Mouse (Mus musculus) testis, adult 2 months (tissue): ENCODE data around the gene Clcn1. TPM values are rescaled to one million over a fixed set of nuclear protein-coding genes. Genes with fewer than 3 reads are reported as not detected.

Experiments used
- H3K27ac ChIP-seq: fragments of 200-500 bp; 2 replicates; pipeline ENCODE4 v1.5.1; 2012; ENCODE audit warnings: low read depth, low read length; ENCODE audit not compliant: control insufficient read depth, insufficient read depth
- H3K27me3 ChIP-seq: fragments of 200-500 bp; 2 replicates; pipeline ENCODE4 v1.6.1; 2012; ENCODE audit warnings: mild to moderate bottlenecking, low read length, moderate library complexity; ENCODE audit not compliant: control insufficient read depth, insufficient read depth
- H3K36me3 ChIP-seq: fragments of 200-500 bp; 2 replicates; pipeline ENCODE4 v1.6.1; 2012; ENCODE audit warnings: mild to moderate bottlenecking, low read length; ENCODE audit not compliant: control insufficient read depth, insufficient read depth
- H3K4me1 ChIP-seq: fragments of 200-500 bp; 2 replicates; pipeline ENCODE4 v1.6.1; 2012; ENCODE audit warnings: low read length; ENCODE audit not compliant: control insufficient read depth, insufficient read depth
- H3K4me3 ChIP-seq: fragments of 200-500 bp; 2 replicates; pipeline ENCODE4 v1.5.1; 2012; ENCODE audit warnings: low read depth, mild to moderate bottlenecking, low read length, moderate library complexity, mixed read lengths; ENCODE audit not compliant: control insufficient read depth
- CTCF ChIP-seq: fragments of 200-500 bp; IDR thresholded peaks from 2 replicates; pipeline ENCODE4 v1.5.1; 2012; ENCODE audit warnings: low read depth, mild to moderate bottlenecking, inconsistent platforms, low read length, moderate library complexity; ENCODE audit not compliant: control insufficient read depth, insufficient read depth, insufficient replicate concordance
- POLR2A ChIP-seq: fragments of 200-500 bp; IDR thresholded peaks from 2 replicates; pipeline ENCODE4 v1.6.1; 2012; ENCODE audit warnings: low read depth, mild to moderate bottlenecking, inconsistent platforms, low read length, moderate library complexity; ENCODE audit not compliant: control insufficient read depth
- polyA plus RNA-seq: library from polyadenylated mRNA; depleted of rRNA; stranded (reverse); fragments of >200 nt; gene quantifications from 2 replicates; pipeline ENCODE4 v1.2.3, GENCODE M21; 2012

Clcn1 gene
- polyA plus RNA-seq, 1 experiment: 0.84 TPM

DNA sequence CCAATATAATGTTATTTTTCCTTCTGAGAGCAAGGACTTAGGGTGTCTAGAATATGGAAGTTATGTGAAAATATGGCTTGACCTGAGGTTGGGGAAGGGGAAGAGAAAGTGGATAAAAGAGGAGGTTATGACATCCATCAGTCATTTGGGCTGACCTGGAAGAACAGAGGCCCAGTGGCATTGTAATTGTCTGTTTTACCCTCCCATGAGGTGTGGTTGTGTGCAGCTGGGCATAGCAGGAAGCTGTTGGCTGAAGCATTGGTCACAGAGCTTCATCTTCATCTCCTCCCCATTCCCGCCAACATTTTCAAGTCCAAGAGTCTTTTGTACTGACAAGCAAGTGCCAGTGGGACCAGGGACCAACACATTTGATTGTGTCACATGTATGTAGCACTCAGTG lies 57.8 kb downstream of the Clcn1 start:
- Histone ChIP-seq H3K4me1 (peaks cover 6% of the 10 kb centered on the region), H3K27me3 (no peaks in the 10 kb centered on the region), H3K36me3 (no peaks in the 10 kb centered on the region), H3K27ac (no peak overlapping the region), H3K4me3 (no peak overlapping the region)
- TF ChIP-seq CTCF (no peak), POLR2A (no peak)

GRCm38 (mm10) chr6:42348281-42349005 lies 62.0 kb downstream of the Clcn1 start:
- Histone ChIP-seq H3K27me3 (no peaks in the 10 kb centered on the region), H3K36me3 (no peaks in the 10 kb centered on the region), H3K27ac (no peak overlapping the region), H3K4me1 (peaks cover 8% of the 10 kb centered on the region), H3K4me3 (no peak overlapping the region)
- TF ChIP-seq CTCF (no peak), POLR2A (no peak)

GRCm38 (mm10) chr6:42349006-42349425 lies 62.5 kb downstream of the Clcn1 start:
- Histone ChIP-seq H3K27ac (peak overlapping the region; percentile 58), H3K4me1 (peaks cover 8% of the 10 kb centered on the region), H3K4me3 (peak overlapping the region; percentile 83), H3K36me3 (no peaks in the 10 kb centered on the region), H3K27me3 (no peaks in the 10 kb centered on the region)
- TF ChIP-seq POLR2A: no peak
- no peak for TF ChIP-seq CTCF

- no peaks in the 10 kb centered on the region for H3K27me3 ChIP-seq
- peaks cover 8% of the 10 kb centered on the region for H3K4me1 ChIP-seq
- peak within 1 kb of the TSS; percentile 58 for H3K27ac ChIP-seq
- H3K4me3 ChIP-seq: peak within 1 kb of the TSS; percentile 83
- no peaks in the 10 kb centered on the region for H3K36me3 ChIP-seq
- TF ChIP-seq POLR2A (no peak; the same call in 1 of the 2 replicates), CTCF (0 out of 2 replicates have a peak, but pooled peaks have one; percentile 6)
Measured at GRCm38 (mm10) chr6:42349426-42350020, 63.0 kb downstream of the Clcn1 start, which contains the start of gene Zyx. Gene Zyx, plus strand, starts transcription at chr6:42349630.

DNA sequence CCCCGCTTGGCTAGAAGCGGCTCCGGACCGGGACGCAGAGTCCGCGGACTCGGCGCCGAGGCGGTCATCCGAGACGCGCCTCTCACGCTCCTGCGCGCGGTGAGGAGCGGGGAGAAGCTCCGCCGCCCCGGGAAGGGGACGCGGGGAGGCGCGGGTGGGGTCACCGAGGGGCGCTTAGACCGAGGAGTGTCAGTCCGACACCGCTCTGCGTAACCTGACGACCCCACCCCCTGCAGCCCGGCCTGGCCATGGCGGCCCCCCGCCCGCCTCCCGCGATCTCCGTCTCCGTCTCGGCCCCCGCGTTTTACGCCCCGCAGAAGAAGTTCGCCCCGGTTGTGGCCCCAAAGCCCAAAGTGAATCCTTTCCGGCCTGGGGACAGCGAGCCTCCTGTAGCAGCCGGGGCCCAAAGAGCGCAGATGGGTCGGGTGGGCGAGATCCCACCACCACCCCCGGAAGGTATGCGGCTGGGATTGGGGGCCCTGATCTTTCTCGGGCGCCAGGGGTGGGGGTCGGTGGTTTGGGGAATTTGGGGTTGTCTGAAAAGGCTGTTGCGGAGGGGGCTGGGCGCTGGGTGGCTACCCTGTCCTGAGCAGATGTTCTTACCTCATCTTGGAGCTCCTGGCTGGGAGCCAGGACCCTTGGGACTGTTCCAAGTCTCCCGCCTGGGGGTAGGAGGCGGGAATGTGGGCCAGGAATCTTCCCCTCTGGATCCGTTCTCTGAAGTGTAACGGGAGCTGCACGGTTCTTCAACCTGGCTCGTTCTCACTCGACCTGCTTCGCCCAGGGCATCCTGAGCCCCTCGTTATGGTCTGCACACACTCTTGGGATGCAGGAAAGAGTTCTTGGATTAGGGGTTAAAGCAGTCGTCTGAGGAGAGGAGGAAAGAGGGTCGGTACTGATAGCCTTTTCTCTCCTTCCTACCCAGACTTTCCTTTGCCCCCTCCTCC lies 63.8 kb downstream of the Clcn1 start:
- Histone ChIP-seq H3K4me3 (peak overlapping the region; percentile 83), H3K27ac (peak overlapping the region; percentile 37), H3K27me3 (no peaks in the 10 kb centered on the region), H3K4me1 (peaks cover 8% of the 10 kb centered on the region), H3K36me3 (no peaks in the 10 kb centered on the region)
- no peak for TF ChIP-seq CTCF
- TF ChIP-seq POLR2A: peak; percentile 86

- TF ChIP-seq CTCF (no peak), POLR2A (no peak)
- Histone ChIP-seq H3K36me3 (no peaks in the 10 kb centered on the region), H3K27me3 (no peaks in the 10 kb centered on the region), H3K4me1 (peaks cover 8% of the 10 kb centered on the region), H3K27ac (0 out of 2 replicates have a peak overlapping the region, but pooled peaks have one; percentile 12), H3K4me3 (peak overlapping the region; percentile 83)
Measured at GRCm38 (mm10) chr6:42350968-42351775, 64.7 kb downstream of the Clcn1 start.
